Mouse (Mus musculus) heart, embryonic 14.5 days (tissue): ENCODE results near the gene Fgfr2. TPM values are rescaled to one million over a fixed set of nuclear protein-coding genes. Genes with fewer than 3 reads are reported as not detected.

Experiments
- ATAC-seq: fragments of 200-750 bp; cut with Nextera tagmentation; 2 replicates; pipeline ENCODE4 v1.8.0; 2017; ENCODE audit warnings: low read depth, moderate TSS enrichment; ENCODE audit not compliant: insufficient number of reproducible peaks, insufficient read depth, low FRiP score
- H3K27ac ChIP-seq, 2 experiments: fragments of 200-500 bp in 1 of 2; fragments of 300-500 bp in 1 of 2; sonication (generic) in 1 of 2; replicated peaks in 1 of 2; 2 replicates each; pipeline ENCODE4 v1.5.1; 2012 to 2014; ENCODE audit warnings: low read depth in 2 of 2, low read length in 2 of 2, control low read depth in 1 of 2, mild to moderate bottlenecking in 1 of 2, mixed read lengths in 1 of 2; ENCODE audit not compliant: control insufficient read depth in 1 of 2, insufficient read depth in 1 of 2
- H3K27me3 ChIP-seq: fragments of 300-500 bp; sonication (generic); 2 replicates; pipeline ENCODE4 v1.6.1; 2014; ENCODE audit warnings: mild to moderate bottlenecking, low read length, control low read depth; ENCODE audit not compliant: control insufficient read depth, insufficient read depth
- H3K36me3 ChIP-seq: fragments of 300-500 bp; sonication (generic); 2 replicates; pipeline ENCODE4 v1.6.1; 2014; ENCODE audit warnings: mild to moderate bottlenecking, control low read depth, low read length, mixed read lengths; ENCODE audit not compliant: control insufficient read depth, insufficient read depth
- H3K4me1 ChIP-seq, 2 experiments: fragments of 200-500 bp in 1 of 2; fragments of 300-500 bp in 1 of 2; sonication (generic) in 1 of 2; 2 replicates each; pipeline ENCODE4 v1.6.1; 2012 to 2014; ENCODE audit warnings: low read length in 2 of 2, control low read depth in 1 of 2, mixed read lengths in 1 of 2; ENCODE audit not compliant: control insufficient read depth in 2 of 2, insufficient read depth in 2 of 2
- H3K4me2 ChIP-seq: fragments of 300-500 bp; sonication (generic); 2 replicates; pipeline ENCODE4 v1.6.1; 2014; ENCODE audit warnings: mild to moderate bottlenecking, low read length
- H3K4me3 ChIP-seq, 2 experiments: fragments of 200-500 bp in 1 of 2; fragments of 300-500 bp in 1 of 2; sonication (generic) in 1 of 2; 2 replicates each; pipeline ENCODE4 v1.5.1; 2012 to 2014; ENCODE audit warnings: low read length in 2 of 2, mild to moderate bottlenecking in 2 of 2, control low read depth in 1 of 2, low read depth in 1 of 2, moderate library complexity in 1 of 2; ENCODE audit not compliant: control insufficient read depth in 1 of 2, insufficient read depth in 1 of 2
- H3K9ac ChIP-seq: fragments of 300-500 bp; sonication (generic); 2 replicates; pipeline ENCODE4 v1.6.1; 2014; ENCODE audit warnings: mild to moderate bottlenecking, low read length
- H3K9me3 ChIP-seq: fragments of 300-500 bp; sonication (generic); 2 replicates; pipeline ENCODE4 v1.6.1; 2016; ENCODE audit warnings: low read length, control low read depth; ENCODE audit not compliant: control insufficient read depth
- WGBS: fragments of 180-500 bp; shearing (Covaris S2); extraction: QIAGEN DNeasy Blood & Tissue Kit; methylation state at CpG from one replicate; pipeline ENCODE4 v1.1.7; 2014; 5-methylcytosine and 5-hydroxymethylcytosine counted together
- polyA plus RNA-seq: library from polyadenylated mRNA; unstranded; fragments of >200 nt; fragmentation: Nextera tagmentation; extraction: Ambion mirVana; gene quantifications from 2 replicates; pipeline ENCODE4 v1.2.1, GENCODE M21; 2014

Gene Fgfr2
- polyA plus RNA-seq, 1 experiment from 2014 or later, result 22.4 TPM

DNA sequence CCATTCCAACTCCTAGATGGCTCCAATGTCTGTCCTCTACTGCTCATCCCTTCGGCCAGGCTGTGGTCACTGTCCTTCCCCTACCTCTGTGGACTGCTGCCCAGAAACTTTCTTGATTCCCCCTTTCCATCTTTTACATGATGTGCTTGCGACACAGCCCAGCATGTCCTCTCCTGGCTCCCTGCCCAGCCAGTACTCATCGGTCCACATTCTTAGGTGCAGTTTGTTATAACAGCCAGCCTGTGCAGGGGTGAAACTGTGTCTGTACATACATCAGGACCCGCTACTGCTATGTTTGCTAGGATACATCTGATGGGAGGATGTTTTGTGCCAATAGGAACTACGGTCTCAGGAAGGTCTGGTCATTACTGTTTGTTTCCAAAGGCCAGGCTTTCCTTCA lies 2949.2 kb downstream of the Fgfr2 start:
- H3K27ac ChIP-seq, result no peak overlapping the region
- ATAC-seq, result no peak
- 51% methylated on average over 5 of the region's 5 CpGs for WGBS
- H3K4me1 ChIP-seq, result peaks cover 14% of the 10 kb centered on the region in 2 experiments
- no peak overlapping the region for H3K9ac ChIP-seq
- H3K4me2 ChIP-seq, result no peak overlapping the region
- no peak overlapping the region for H3K4me3 ChIP-seq
- no peaks in the 10 kb centered on the region for H3K27me3 ChIP-seq
- peaks cover 32% of the 10 kb centered on the region for H3K36me3 ChIP-seq
- H3K9me3 ChIP-seq, result no peaks in the 10 kb centered on the region

DNA sequence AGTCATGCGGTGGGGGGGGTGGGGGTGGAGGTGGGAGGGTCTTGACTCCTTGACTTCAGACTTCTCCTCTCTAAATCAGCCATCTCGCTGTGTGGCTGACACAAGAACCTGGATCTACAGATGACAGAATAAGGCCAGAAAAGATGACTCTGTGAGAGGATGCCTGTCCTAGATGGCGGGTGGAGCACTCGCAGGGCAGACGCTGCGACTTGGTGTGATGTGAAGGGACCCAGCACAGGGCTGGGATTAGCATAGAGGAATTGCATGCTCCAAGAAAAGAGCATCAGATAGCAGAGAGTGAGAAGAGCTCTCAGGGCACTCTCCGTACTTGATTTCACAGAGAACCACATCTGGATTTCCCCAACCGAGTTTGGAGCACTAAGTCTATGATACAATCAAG lies 2953.0 kb downstream of the Fgfr2 start:
- Histone ChIP-seq H3K4me1 (peaks cover 14 to 21% of the 10 kb centered on the region in 2 experiments), H3K36me3 (peaks cover 20% of the 10 kb centered on the region), H3K9ac (no peak overlapping the region), H3K4me3 (no peak overlapping the region), H3K27ac (no peak overlapping the region), H3K9me3 (no peaks in the 10 kb centered on the region), H3K27me3 (no peaks in the 10 kb centered on the region), H3K4me2 (no peak overlapping the region)
- 35% methylated on average over 8 of the region's 8 CpGs for WGBS
- no peak for ATAC-seq

DNA sequence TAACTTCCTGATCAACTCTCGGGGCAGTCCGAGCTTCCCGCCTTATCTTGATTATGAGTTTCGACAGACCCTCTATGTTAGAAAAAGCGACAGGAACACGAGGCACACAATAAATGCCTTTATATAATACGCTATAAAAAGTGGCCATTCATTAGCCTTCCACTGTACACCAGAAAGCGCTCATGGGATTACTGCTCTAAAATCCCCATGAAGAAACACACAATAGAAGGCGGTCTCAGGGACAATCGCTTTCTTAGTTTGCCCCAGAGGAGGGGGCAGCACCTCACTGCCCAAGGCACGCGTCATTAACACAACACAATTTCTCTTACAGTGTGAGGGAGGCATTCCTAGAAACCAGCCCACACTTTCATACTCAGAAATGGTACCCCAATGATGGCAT lies 2954.9 kb downstream of the Fgfr2 start:
- Histone ChIP-seq H3K9ac (no peak overlapping the region), H3K27me3 (no peaks in the 10 kb centered on the region), H3K9me3 (no peaks in the 10 kb centered on the region), H3K4me1 (peaks cover 9 to 13% of the 10 kb centered on the region in 2 experiments), H3K27ac (no peak overlapping the region), H3K4me2 (no peak overlapping the region), H3K36me3 (peaks cover 25% of the 10 kb centered on the region), H3K4me3 (no peak overlapping the region)
- WGBS, result 79% methylated on average over 12 of the region's 12 CpGs
- ATAC-seq, result no peak

DNA sequence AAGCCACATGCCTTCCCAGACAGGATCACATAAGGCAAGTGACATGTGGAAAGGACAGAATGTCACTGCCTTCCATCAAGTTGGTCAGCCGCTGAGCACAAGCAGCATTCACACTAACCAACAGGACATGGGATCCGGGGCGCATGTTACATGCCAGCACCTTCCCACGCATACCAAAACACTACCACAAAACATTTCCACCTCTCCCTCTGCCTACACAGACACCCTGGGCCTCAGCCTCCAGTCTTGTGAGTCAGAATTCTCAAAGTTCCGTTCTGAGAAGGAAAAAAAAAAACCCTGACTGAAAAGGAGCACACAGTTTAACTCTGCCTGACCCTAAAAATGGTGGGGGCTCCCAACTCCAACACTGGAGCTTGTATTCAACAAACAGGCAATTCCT lies 2955.9 kb downstream of the Fgfr2 start:
- WGBS, result 60% methylated on average over 5 of the region's 5 CpGs
- Histone ChIP-seq H3K4me3 (no peak overlapping the region), H3K9me3 (no peaks in the 10 kb centered on the region), H3K4me1 (peaks cover 9 to 13% of the 10 kb centered on the region in 2 experiments), H3K27ac (no peak overlapping the region), H3K27me3 (no peaks in the 10 kb centered on the region), H3K9ac (no peak overlapping the region), H3K36me3 (peaks cover 25% of the 10 kb centered on the region), H3K4me2 (no peak overlapping the region)
- ATAC-seq, result no peak

DNA sequence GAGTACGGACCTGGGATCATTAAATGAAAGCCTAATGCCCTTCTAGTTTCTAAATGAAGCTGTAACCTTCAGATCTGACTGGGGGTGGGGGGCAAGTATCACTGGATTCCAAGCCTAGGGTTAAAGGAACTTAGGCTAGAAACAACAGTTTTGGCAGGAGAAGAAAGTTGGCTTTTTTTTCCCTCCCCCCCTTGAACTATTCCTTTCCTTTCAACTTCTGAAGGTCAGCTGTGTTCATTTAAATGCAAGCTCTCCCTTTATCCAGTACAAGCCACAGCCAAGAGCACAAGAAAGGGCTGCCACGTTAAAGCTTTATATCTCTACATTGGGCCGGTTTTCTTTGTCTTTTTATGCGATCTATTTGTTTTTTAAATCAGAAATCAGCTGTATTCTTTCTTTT lies 2957.0 kb downstream of the Fgfr2 start:
- H3K9ac ChIP-seq, result no peak overlapping the region
- H3K27ac ChIP-seq, result no peak overlapping the region
- no peaks in the 10 kb centered on the region for H3K9me3 ChIP-seq
- H3K4me3 ChIP-seq, result no peak overlapping the region
- WGBS, result 69% methylated on average over 4 of the region's 4 CpGs
- peaks cover 9 to 13% of the 10 kb centered on the region in 2 experiments for H3K4me1 ChIP-seq
- H3K27me3 ChIP-seq, result no peaks in the 10 kb centered on the region
- H3K4me2 ChIP-seq, result no peak overlapping the region
- no peak for ATAC-seq
- peaks cover 14% of the 10 kb centered on the region for H3K36me3 ChIP-seq

DNA sequence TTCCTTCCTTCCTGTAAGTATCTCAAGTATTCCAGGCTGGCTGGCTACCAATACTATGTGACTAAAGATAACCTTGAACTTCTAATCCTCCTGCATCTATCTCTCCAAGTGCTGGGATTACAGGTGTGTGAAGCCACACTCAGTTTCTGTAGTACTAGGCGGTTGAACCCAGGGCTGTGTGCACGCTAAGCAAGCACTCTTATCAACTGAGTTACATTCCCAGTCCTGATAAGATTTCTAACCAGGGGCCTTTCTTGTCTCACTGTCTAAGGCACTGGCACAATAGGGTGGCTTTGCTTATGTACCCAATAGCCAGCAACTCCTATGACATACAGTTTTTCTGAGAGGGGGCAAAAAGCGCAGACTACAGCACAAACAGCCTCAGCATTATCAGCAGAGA lies 2957.7 kb downstream of the Fgfr2 start:
- no peak overlapping the region for H3K4me2 ChIP-seq
- H3K4me1 ChIP-seq, result peaks cover 9 to 13% of the 10 kb centered on the region in 2 experiments
- H3K27ac ChIP-seq, result no peak overlapping the region
- peaks cover 11% of the 10 kb centered on the region for H3K36me3 ChIP-seq
- WGBS, result 23% methylated on average over 3 of the region's 3 CpGs
- ATAC-seq, result no peak
- H3K27me3 ChIP-seq, result no peaks in the 10 kb centered on the region
- no peak overlapping the region for H3K9ac ChIP-seq
- H3K4me3 ChIP-seq, result no peak overlapping the region
- no peaks in the 10 kb centered on the region for H3K9me3 ChIP-seq

DNA sequence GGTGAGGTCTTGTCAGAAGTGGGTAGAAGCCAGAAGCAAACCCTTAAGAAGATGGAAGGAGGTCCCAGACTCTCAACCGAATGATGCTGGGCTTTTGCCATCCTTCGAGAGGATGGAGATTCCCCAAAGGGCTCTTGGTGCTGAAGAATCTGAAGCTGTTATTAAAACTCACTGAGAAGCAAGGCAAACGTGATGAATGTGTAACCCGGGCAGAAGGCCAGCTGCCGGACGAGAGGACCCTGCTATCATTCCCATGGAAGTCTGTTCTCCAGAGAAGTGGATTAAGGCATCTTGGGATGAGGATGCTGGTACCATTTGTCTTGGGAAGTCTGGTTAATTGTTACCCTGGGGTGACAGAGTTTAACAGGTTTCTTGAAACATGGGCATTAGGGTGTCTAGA lies 2960.4 kb downstream of the Fgfr2 start:
- H3K4me3 ChIP-seq, result no peak overlapping the region
- H3K9me3 ChIP-seq, result no peaks in the 10 kb centered on the region
- H3K36me3 ChIP-seq, result peaks cover 5% of the 10 kb centered on the region; the same call in 1 of the 2 replicates
- H3K9ac ChIP-seq, result no peak overlapping the region
- no peak for ATAC-seq
- no peak overlapping the region for H3K27ac ChIP-seq
- H3K27me3 ChIP-seq, result no peaks in the 10 kb centered on the region
- H3K4me1 ChIP-seq, result peaks cover 8 to 13% of the 10 kb centered on the region in 2 experiments
- H3K4me2 ChIP-seq, result no peak overlapping the region
- WGBS, result 72% methylated on average over 6 of the region's 6 CpGs

DNA sequence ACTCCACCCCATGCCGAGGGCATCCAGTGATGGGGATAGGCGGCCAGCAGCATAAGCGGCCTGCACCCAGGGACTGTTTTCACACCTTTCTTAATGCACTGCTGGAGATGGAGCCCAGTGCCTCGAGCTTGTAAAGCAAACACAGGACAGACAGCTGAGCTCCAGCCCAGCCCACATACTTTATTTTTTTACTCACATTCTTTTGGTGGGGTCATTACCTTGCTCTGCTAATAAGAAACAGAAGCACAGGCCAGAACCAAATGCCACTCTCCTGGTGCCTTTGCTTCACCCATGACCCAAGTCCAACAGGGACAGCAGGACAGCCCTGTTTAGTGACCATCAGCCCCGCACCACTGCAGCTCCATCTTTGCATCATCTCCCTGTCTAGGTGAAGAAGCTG lies 2961.6 kb downstream of the Fgfr2 start:
- peaks cover 2 to 13% of the 10 kb centered on the region in 2 experiments; a peak in 3 of 4 replicates for H3K4me1 ChIP-seq
- no peaks in the 10 kb centered on the region for H3K27me3 ChIP-seq
- H3K4me2 ChIP-seq, result no peak overlapping the region
- WGBS, result 55% methylated on average over 5 of the region's 5 CpGs
- no peak overlapping the region for H3K4me3 ChIP-seq
- ATAC-seq, result no peak
- no peak overlapping the region for H3K27ac ChIP-seq
- no peak overlapping the region for H3K9ac ChIP-seq
- no peaks in the 10 kb centered on the region for H3K9me3 ChIP-seq
- H3K36me3 ChIP-seq, result peaks cover 5% of the 10 kb centered on the region; the same call in 1 of the 2 replicates
